8 mouse cellular contexts compared by ENCODE assay signal in genomic region chrX:106012559-106012958, GRCm38 (mm10). TPM values are rescaled to one million over a fixed set of nuclear protein-coding genes. Genes with fewer than 3 reads are reported as not detected.
A peak's percentile ranks its signal among the peaks of the same experiment; 100 is the strongest.
DNase-seq lines count a peak whose midpoint lies in the region; ATAC-seq and TF ChIP-seq lines count a peak whose summit lies in the region.

No protein-coding gene starts in this region.

- no peak for TF ChIP-seq EP300 in CH12.LX (IDR thresholded peaks at IDR 0.05; ENCODE audit: low read length)

- no peak for TF ChIP-seq POLR2A in CH12.LX (IDR thresholded peaks at IDR 0.05; ENCODE audit: low read depth, low read length)

- H3K4me3 ChIP-seq in CH12.LX (replicated peaks in 1 of 3; ENCODE audit: low read depth in 2 of 3, low read length in 2 of 3, poor library complexity in 1 of 3) (peak overlapping the region; percentile 42 to 53 (median 52)), macrophage (ENCODE audit: inconsistent target) (peak overlapping the region; percentile 3; the same call in 1 of the 2 replicates)
- peak overlapping the region; percentile 38; the same call in 1 of the 2 replicates for H3K4me3 ChIP-seq in forebrain, embryonic 16.5 days (replicated peaks; ENCODE audit: low read length)

- in situ Hi-C loops in CH12.LX (cut with MboI; ENCODE audit: low pct_ligation_motif_present, low pct_unique_long_range_greater_than_20kb, low sequenced_read_pairs): loop anchor here (10.0 kb wide), 1 partner anchor 88 kb away; the partner anchor contains the start of gene Atrx

- peak overlapping the region; percentile 61 for H3K9ac ChIP-seq in CH12.LX (ENCODE audit: insufficient read depth, low read depth)
- H3K9ac ChIP-seq in forebrain, embryonic 16.5 days (replicated peaks; ENCODE audit: low read depth, low read length): no peak overlapping the region; the same call in 1 of the 2 replicates

- H3K79me2 ChIP-seq in CH12.LX (replicated peaks; ENCODE audit: control insufficient read depth, extremely low read depth, insufficient read depth, poor library complexity, severe bottlenecking) (peaks cover 34% of the 10 kb centered on the region), macrophage (ENCODE audit: inconsistent target) (peaks cover 55% of the 10 kb centered on the region)

- TF ChIP-seq CTCF in CH12.LX (conservative IDR thresholded peaks at IDR 0.05 in 1 of 2, IDR thresholded peaks at IDR 0.05 in 1 of 2; ENCODE audit: low read depth in 2 of 2, low read length in 2 of 2): no peak

- H3K27ac ChIP-seq in CH12.LX (ENCODE audit: insufficient read depth, low read depth) (no peak overlapping the region; the same call in 1 of the 2 replicates), macrophage (peak overlapping the region; percentile 54)
- peak overlapping the region; percentile 89; the same call in 1 of the 2 replicates for H3K27ac ChIP-seq in forebrain, embryonic 16.5 days (ENCODE audit: low read length)

- dilution Hi-C loops in CH12.LX (cut with MboI; ENCODE audit: extremely low pct_ligation_motif_present, extremely low pct_unique_long_range_greater_than_20kb, low sequenced_read_pairs): no loop called here

- peaks cover 0 to 4% of the 10 kb centered on the region in 2 experiments; a peak in 2 of 4 replicates for H3K4me1 ChIP-seq in CH12.LX (ENCODE audit: control insufficient read depth in 1 of 2, insufficient read depth in 2 of 2)
- H3K4me1 ChIP-seq in forebrain, embryonic 16.5 days (replicated peaks; ENCODE audit: control insufficient read depth, insufficient read depth, low read length): peaks cover 5% of the 10 kb centered on the region

- H3K27me3 ChIP-seq in CH12.LX (replicated peaks): no peaks in the 10 kb centered on the region
- no peaks in the 10 kb centered on the region for H3K27me3 ChIP-seq in forebrain, embryonic 16.5 days (replicated peaks; ENCODE audit: control insufficient read depth, insufficient read depth, low read length)

- H3K4me2 ChIP-seq in CH12.LX (ENCODE audit: insufficient read depth, low read depth, poor library complexity, severe bottlenecking): peak overlapping the region; percentile 4; the same call in 1 of the 2 replicates
- peak overlapping the region; percentile 65 for H3K4me2 ChIP-seq in forebrain, embryonic 16.5 days (ENCODE audit: low read length)

- WGBS in forebrain, embryonic 16.5 days: 69% methylated on average over 3 of the region's 3 CpGs
- 92% methylated on average over 3 of the region's 3 CpGs for WGBS in macrophage (ENCODE audit: missing documents)

- H3K36me3 ChIP-seq in CH12.LX (replicated peaks in 1 of 2; ENCODE audit: control insufficient read depth in 1 of 2, insufficient read depth in 1 of 2, low read length in 1 of 2) (peaks cover 0 to 3% of the 10 kb centered on the region in 2 experiments), macrophage (ENCODE audit: inconsistent target) (no peaks in the 10 kb centered on the region)
- H3K36me3 ChIP-seq in forebrain, embryonic 16.5 days (ENCODE audit: control insufficient read depth, insufficient read depth): no peaks in the 10 kb centered on the region

- H3K9me3 ChIP-seq in CH12.LX (replicated peaks; ENCODE audit: low read length): no peaks in the 10 kb centered on the region
- no peaks in the 10 kb centered on the region for H3K9me3 ChIP-seq in forebrain, embryonic 16.5 days (ENCODE audit: control insufficient read depth, low read length)

- TF ChIP-seq RAD21 in CH12.LX (IDR thresholded peaks at IDR 0.05; ENCODE audit: low read depth, low read length): no peak

- no peak for ATAC-seq in forebrain, embryonic 16.5 days
- no peak for ATAC-seq in erythroid progenitor cell, adult 5-6 weeks (replicated peaks; ENCODE audit: low FRiP score, poor library complexity, severe bottlenecking)

- DNase-seq in heart, adult 11 months: peak; percentile 54
- DNase-seq in heart, adult 9 months (ENCODE audit: low spot score in 2 of 2): no peak
- DNase-seq in CH12.LX (ENCODE audit: extremely low read depth): no peak
- DNase-seq in Muller cell, postnatal 12 days (ENCODE audit: inconsistent ontology term): no peak
- DNase-seq in adrenal gland, adult (ENCODE audit: inconsistent age in 2 of 2, low spot score in 1 of 2): no peak

TF ChIP-seq in CH12.LX, 34 proteins besides CTCF, POLR2A, EP300 and RAD21:
- TF ChIP-seq TBP (conservative IDR thresholded peaks at IDR 0.05; ENCODE audit: low read depth, low read length) (no peak), MXI1 (IDR thresholded peaks at IDR 0.05; ENCODE audit: low read depth, low read length) (peak; percentile 47; the same call in 1 of the 2 replicates), SMC3 (IDR thresholded peaks at IDR 0.05; ENCODE audit: low read depth, low read length) (no peak), ETS1 (conservative IDR thresholded peaks at IDR 0.05; ENCODE audit: low read depth, low read length) (no peak), MAFK (IDR thresholded peaks at IDR 0.05; ENCODE audit: insufficient replicate concordance, low read length) (no peak), SIN3A (IDR thresholded peaks at IDR 0.05; ENCODE audit: low read length) (0 out of 2 replicates have a peak, but pooled peaks have one; percentile 31), JUND (conservative IDR thresholded peaks at IDR 0.05; ENCODE audit: low read depth, low read length) (no peak), ELF1 (IDR thresholded peaks at IDR 0.05; ENCODE audit: low read depth, low read length) (no peak), MAX (IDR thresholded peaks at IDR 0.05; ENCODE audit: low read length) (no peak)

RNA-seq across cellular contexts. Expression of gene Magt1, which starts 0.9 kb away (rescaled TPM):
- 55.1 and 60.7 TPM in 2 replicates for total RNA-seq in CH12.LX (2012; rRNA removed)
- 78.4 and 90.3 TPM in 2 replicates for total RNA-seq in CH12.LX (2014; rRNA removed)
- 48.5 and 64.5 TPM in 2 replicates for polyA plus RNA-seq in CH12.LX (2012; ENCODE audit: insufficient read length, low read depth)
- 22.6 and 25.2 TPM in 2 replicates for polyA plus RNA-seq in forebrain, embryonic 16.5 days (2015; fragmentation: Nextera tagmentation; extraction: Ambion mirVana)
- total RNA-seq in macrophage (2018; cell fraction: chromatin; rRNA removed): 10 to 100 TPM; 12.1 to 44.2 (median 26.4) TPM
- total RNA-seq in macrophage (2018; cell fraction: cytosol; rRNA removed): 10 to 100 TPM; 33.1 to 65.7 (median 45.8) TPM
- total RNA-seq in macrophage (2018; cell fraction: nucleus; rRNA removed): 10 to 100 TPM; 25.3 to 83.5 (median 51.0) TPM
- 39.1 to 52.0 TPM (median 40.0 TPM) in 3 replicates for polyA plus RNA-seq in macrophage (2018)
- total RNA-seq in erythroid progenitor cell, adult 5-6 weeks (2015; ENCODE audit: low replicate concordance): 16.6 and 18.4 TPM in 2 replicates
- total RNA-seq in erythroid progenitor cell, adult 5-6 weeks (2017; ENCODE audit: low replicate concordance): 20.3 and 37.4 TPM in 2 replicates

RNA-seq across cellular contexts. Expression of gene Cox7b, which starts 2.9 kb away (rescaled TPM):
- total RNA-seq in CH12.LX (2012; rRNA removed) (222 and 270 TPM in 2 replicates), CH12.LX (2014; rRNA removed) (593 and 712 TPM in 2 replicates)
- polyA plus RNA-seq in CH12.LX (2012; ENCODE audit: insufficient read length, low read depth) (705 and 804 TPM in 2 replicates), macrophage (2018) (110 to 158 TPM (median 123 TPM) in 3 replicates)
- polyA plus RNA-seq in forebrain, embryonic 16.5 days (2015; fragmentation: Nextera tagmentation; extraction: Ambion mirVana): 299 and 304 TPM in 2 replicates
- 10 to 100 TPM in 12 of 26 experiments, 1 to 10 TPM in 14; 1.7 to 58.3 (median 8.4) TPM for total RNA-seq in macrophage (2018; cell fraction: chromatin; rRNA removed)
- total RNA-seq in macrophage (2018; cell fraction: cytosol; rRNA removed): 100 to 1,000 TPM in 17 of 26 experiments, 10 to 100 TPM in 9; 75.9 to 146 (median 108) TPM
- 10 to 100 TPM in 24 of 26 experiments, 1 to 10 TPM in 2; 5.7 to 45.6 (median 20.8) TPM for total RNA-seq in macrophage (2018; cell fraction: nucleus; rRNA removed)
- 69.2 and 110 TPM in 2 replicates for total RNA-seq in erythroid progenitor cell, adult 5-6 weeks (2015; ENCODE audit: low replicate concordance)
- 104 and 107 TPM in 2 replicates for total RNA-seq in erythroid progenitor cell, adult 5-6 weeks (2017; ENCODE audit: low replicate concordance)

RNA-seq across cellular contexts. Expression of gene Atp7a, which starts 14.5 kb away (rescaled TPM):
- total RNA-seq in CH12.LX (2012; rRNA removed): 5.4 and 5.7 TPM in 2 replicates
- 2.2 and 2.6 TPM in 2 replicates for total RNA-seq in CH12.LX (2014; rRNA removed)
- polyA plus RNA-seq in CH12.LX (2012; ENCODE audit: insufficient read length, low read depth): 3.9 and 4.0 TPM in 2 replicates
- 17.6 and 20.7 TPM in 2 replicates for polyA plus RNA-seq in forebrain, embryonic 16.5 days (2015; fragmentation: Nextera tagmentation; extraction: Ambion mirVana)
- total RNA-seq in macrophage (2018; cell fraction: chromatin; rRNA removed): 100 to 1,000 TPM in 6 of 26 experiments, 10 to 100 TPM in 20; 48.7 to 129 (median 66.6) TPM
- 10 to 100 TPM; 27.7 to 62.0 (median 35.6) TPM for total RNA-seq in macrophage (2018; cell fraction: cytosol; rRNA removed)
- 100 to 1,000 TPM in 3 of 26 experiments, 10 to 100 TPM in 23; 51.0 to 104 (median 66.2) TPM for total RNA-seq in macrophage (2018; cell fraction: nucleus; rRNA removed)
- polyA plus RNA-seq in macrophage (2018): 13.6 to 26.1 TPM (median 17.4 TPM) in 3 replicates
- 2.9 and 3.8 TPM in 2 replicates for total RNA-seq in erythroid progenitor cell, adult 5-6 weeks (2015; ENCODE audit: low replicate concordance)
- total RNA-seq in erythroid progenitor cell, adult 5-6 weeks (2017; ENCODE audit: low replicate concordance): 2.8 and 5.4 TPM in 2 replicates
